Mouse (Mus musculus): ENCODE data around the gene Rplp1.
A peak's percentile ranks its signal among the peaks of the same experiment; 100 is the strongest.

DNA sequence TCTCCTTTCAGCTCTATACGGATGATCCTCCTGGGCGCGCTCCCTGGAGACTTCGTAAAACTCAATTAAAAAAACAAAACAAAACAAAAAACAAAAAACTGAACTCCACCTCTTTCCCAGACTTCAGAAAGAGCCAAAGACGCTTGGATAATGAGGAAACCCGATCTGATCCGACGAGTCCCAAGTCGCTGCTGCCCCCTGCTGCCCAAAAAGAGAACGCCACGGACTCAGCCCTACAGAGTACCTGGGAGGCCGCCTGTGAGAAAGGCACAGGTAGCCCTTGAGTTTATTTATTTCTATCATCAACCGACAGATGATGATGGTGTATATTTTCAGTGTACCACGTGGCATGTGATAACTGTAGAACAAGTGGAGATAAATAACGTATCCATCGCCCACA, 14.5 kb downstream of the Rplp1 start:
- TF ChIP-seq CTCF (IDR thresholded peaks at IDR 0.05; ENCODE audit: borderline replicate concordance, extremely low read depth, insufficient read depth, insufficient read length) (peak; percentile 94), POLR2A (IDR thresholded peaks at IDR 0.05; ENCODE audit: borderline replicate concordance, extremely low read depth, insufficient read depth, insufficient read length, poor library complexity, severe bottlenecking) (no peak)
